Mouse (Mus musculus): ENCODE measurements at regions not wholly inside any gene's neighbourhood (a gene's known extent, or its start where the extent isn't known, plus 50 kb on each side); places are given as distances from the start of the nearest gene placed in this dataset.

- TF ChIP-seq NRF1 (IDR thresholded peaks at IDR 0.05; ENCODE audit: insufficient read depth, low read depth, low read length, poor library complexity, severe bottlenecking), result peak; percentile 27; the same call in 1 of the 2 replicates
- peak; percentile 48; the same call in 1 of the 2 replicates for TF ChIP-seq TCF12 (IDR thresholded peaks at IDR 0.05; ENCODE audit: low read depth, low read length)
- no peak for TF ChIP-seq POLR2AphosphoS2 (IDR thresholded peaks at IDR 0.05; ENCODE audit: low read length)
- no peak for TF ChIP-seq USF2 (IDR thresholded peaks at IDR 0.05; ENCODE audit: borderline replicate concordance in 1 of 2, insufficient read depth in 1 of 2, low read depth in 1 of 2, low read length in 2 of 2)
- no peak for TF ChIP-seq ZC3H11A (IDR thresholded peaks at IDR 0.05; ENCODE audit: low read depth, low read length)
- TF ChIP-seq GATA1 (IDR thresholded peaks at IDR 0.05; ENCODE audit: low read depth, low read length), result peak; percentile 61
- no peak; the same call in 1 of the 2 replicates for TF ChIP-seq SIN3A (IDR thresholded peaks at IDR 0.05; ENCODE audit: low read length)
- TF ChIP-seq RAD21 (IDR thresholded peaks at IDR 0.05; ENCODE audit: low read depth, low read length), result no peak
- no peak for TF ChIP-seq GABPA (IDR thresholded peaks at IDR 0.05; ENCODE audit: low read depth, low read length)
- no peak; the same call in 1 of the 2 replicates for TF ChIP-seq ELF1 (IDR thresholded peaks at IDR 0.05; ENCODE audit: low read depth, low read length)
These were observed 71.9 kb upstream of the Irf2bp2 start (continued) for GRCm38 (mm10) chr8:126665581-126666241.

- H3K4me1 ChIP-seq (ENCODE audit: control insufficient read depth in 1 of 2, insufficient read depth in 2 of 2, low read length in 2 of 2), result peaks cover 12 to 42% of the 10 kb centered on the region in 2 experiments
- no peak for DNase-seq (ENCODE audit: low read depth, low spot score)
These were observed 71.1 kb upstream of the Irf2bp2 start for GRCm38 (mm10) chr8:126664891-126665290.

More at GRCm38 (mm10) chr8:126664891-126665290, 71.1 kb upstream of the Irf2bp2 start:
- no peak for TF ChIP-seq MYC (IDR thresholded peaks at IDR 0.05; ENCODE audit: low read depth, low read length)
- no peak for TF ChIP-seq NRF1 (IDR thresholded peaks at IDR 0.05; ENCODE audit: insufficient read depth, low read depth, low read length, poor library complexity, severe bottlenecking)
- no peak for TF ChIP-seq JUND (IDR thresholded peaks at IDR 0.05; ENCODE audit: low read depth, low read length)
- no peak for TF ChIP-seq NELFE (IDR thresholded peaks at IDR 0.05; ENCODE audit: low read depth, low read length)
- TF ChIP-seq MXI1 (IDR thresholded peaks at IDR 0.05; ENCODE audit: low read depth, low read length), result no peak
- TF ChIP-seq GATA1 (IDR thresholded peaks at IDR 0.05; ENCODE audit: low read depth, low read length), result no peak
- no peak for TF ChIP-seq TAL1 (IDR thresholded peaks at IDR 0.05; ENCODE audit: low read length)
- TF ChIP-seq EP300 (IDR thresholded peaks at IDR 0.05; ENCODE audit: low read depth in 1 of 2, low read length in 2 of 2), result no peak
- TF ChIP-seq GABPA (IDR thresholded peaks at IDR 0.05; ENCODE audit: low read depth, low read length), result no peak
- no peak for TF ChIP-seq KAT2A (conservative IDR thresholded peaks at IDR 0.05; ENCODE audit: low read depth, low read length)
- TF ChIP-seq POLR2AphosphoS2 (IDR thresholded peaks at IDR 0.05; ENCODE audit: low read length), result no peak
- no peak for TF ChIP-seq ETS1 (IDR thresholded peaks at IDR 0.05; ENCODE audit: low read depth, low read length)
- H3K9ac ChIP-seq (ENCODE audit: control insufficient read depth, low read depth, low read length, poor library complexity, severe bottlenecking), result no peak overlapping the region
- no peaks in the 10 kb centered on the region for H3K9me3 ChIP-seq (replicated peaks; ENCODE audit: insufficient read depth, low read length)
- no peak overlapping the region for H3K4me3 ChIP-seq (ENCODE audit: control insufficient read depth in 1 of 2, insufficient read depth in 1 of 2, low read depth in 2 of 2, low read length in 2 of 2)
- H3K79me2 ChIP-seq (ENCODE audit: control insufficient read depth, insufficient read depth, low read length, poor library complexity), result no peaks in the 10 kb centered on the region
- no peak overlapping the region for H3K27ac ChIP-seq (ENCODE audit: control insufficient read depth, low read depth, low read length)
- no peaks in the 10 kb centered on the region for H3K27me3 ChIP-seq (ENCODE audit: control insufficient read depth in 1 of 2, insufficient read depth in 2 of 2, low read length in 2 of 2)
- peaks cover 0 to 30% of the 10 kb centered on the region in 2 experiments; a peak in 2 of 4 replicates for H3K36me3 ChIP-seq (ENCODE audit: control insufficient read depth in 1 of 2, insufficient read depth in 2 of 2, low read length in 2 of 2)
